ENCODE assay signal across 14 mouse cellular contexts in genomic region chr12:64393106-64393505, GRCm38 (mm10).
A peak's percentile ranks its signal among the peaks of the same experiment; 100 is the strongest.
DNase-seq lines count a peak whose midpoint lies in the region.
"Had no signal": no experiment of that assay in that cellular context is flagged by ENCODE, and none has a peak within 500 bp of the region (broad histone marks: within the 10 kb centered on the region; RNA-seq: fewer than 3 reads in every experiment).

No protein-coding gene starts in this region.

- intact Hi-C loops in heart, postnatal 10 days (cut with DNase I): no loop called here

- peak; percentile 16 to 27 for DNase-seq in right cerebral cortex, adult 2 months (ENCODE audit: low spot score in 2 of 2)
- DNase-seq in right cerebral cortex, postnatal 4 days: no peak
- peak; percentile 25 to 61 for DNase-seq in frontal cortex, postnatal 36 days (ENCODE audit: low spot score in 2 of 2)
- DNase-seq in right cerebral cortex, postnatal 10 days (ENCODE audit: low spot score in 2 of 2): peak; percentile 36 to 62
- DNase-seq in adrenal gland, adult 8-10 months: no peak
- no peak for DNase-seq in adrenal gland, adult 2 months
- DNase-seq in heart, postnatal 10 days: no peak
- DNase-seq: adrenal gland, postnatal 14 days; cerebellum, adult 9-10 months; gastrocnemius, postnatal 10 days; kidney, adult 8-10 months; kidney, postnatal 25 days; lung, adult 18-20 months; lung, postnatal 10 days had no signal

Comparison
In these comparisons a context has a peak if more than half of its experiments do, and no peak if none do; other contexts are left out.
1. DNase-seq: peak in right cerebral cortex, adult 2 months (2 of 2), frontal cortex, postnatal 36 days (2 of 2) and right cerebral cortex, postnatal 10 days (2 of 2); none in right cerebral cortex, postnatal 4 days (single experiment), adrenal gland, adult 8-10 months (single experiment), adrenal gland, adult 2 months (single experiment) and heart, postnatal 10 days (0 of 2).